Mouse (Mus musculus) megakaryocyte, embryonic 14.5 days (primary cell): ENCODE measurements around the gene Kcnj9. TPM values are rescaled to one million over a fixed set of nuclear protein-coding genes. Genes with fewer than 3 reads are reported as not detected.

Source experiments
- H3K27me3 ChIP-seq: replicated peaks from 2 replicates; pipeline ENCODE3; 2012; ENCODE audit warnings: inconsistent platforms
- H3K36me3 ChIP-seq: replicated peaks from 2 replicates; pipeline ENCODE3; 2012; ENCODE audit warnings: low read length, inconsistent platforms, mixed read lengths
- H3K4me1 ChIP-seq: 2 replicates; pipeline ENCODE4 v1.6.1; 2012; ENCODE audit warnings: inconsistent platforms
- H3K4me3 ChIP-seq: replicated peaks from 2 replicates; pipeline ENCODE3; 2012; ENCODE audit warnings: moderate library complexity, mild to moderate bottlenecking, inconsistent platforms
- H3K9me3 ChIP-seq: 2 replicates; pipeline ENCODE4 v1.6.1; 2012; ENCODE audit warnings: inconsistent platforms
- FLI1 ChIP-seq: IDR thresholded peaks from 2 replicates; pipeline ENCODE4 v1.6.1; 2012; ENCODE audit warnings: low read length, inconsistent platforms, mixed read lengths
- GATA1 ChIP-seq: IDR thresholded peaks from 3 replicates; pipeline ENCODE4 v1.6.1; 2012; ENCODE audit warnings: mixed read lengths, low read length, inconsistent platforms, borderline replicate concordance
- polyA plus RNA-seq: library from polyadenylated mRNA; stranded (reverse); fragments of >175 nt; gene quantifications from 2 replicates; pipeline ENCODE4 v1.2.3, GENCODE M21; 2012; ENCODE audit warnings: low replicate concordance; ENCODE audit not compliant: insufficient read depth

The Kcnj9 gene
- polyA plus RNA-seq, 1 experiment, result 0.13 TPM

- H3K27me3 ChIP-seq, result peaks cover 84% of the 10 kb centered on the region
- H3K9me3 ChIP-seq, result peaks cover 4% of the 10 kb centered on the region; the same call in 1 of the 2 replicates
- no peak for TF ChIP-seq FLI1
- no peak for TF ChIP-seq GATA1
These were observed 8.5 kb upstream of the Kcnj9 start for GRCm38 (mm10) chr1:172337411-172338185.

GRCm38 (mm10) chr1:172335804-172336203 lies 6.7 kb upstream of the Kcnj9 start:
- peaks cover 7% of the 10 kb centered on the region for H3K4me1 ChIP-seq
- peaks cover 4% of the 10 kb centered on the region; the same call in 1 of the 2 replicates for H3K9me3 ChIP-seq
- peaks cover 77% of the 10 kb centered on the region for H3K27me3 ChIP-seq
- no peaks in the 10 kb centered on the region for H3K36me3 ChIP-seq
- TF ChIP-seq FLI1 (no peak), GATA1 (no peak)
- no peak overlapping the region for H3K4me3 ChIP-seq

More at GRCm38 (mm10) chr1:172337411-172338185, 8.5 kb upstream of the Kcnj9 start:
- H3K4me1 ChIP-seq, result peaks cover 18% of the 10 kb centered on the region
- H3K4me3 ChIP-seq, result no peak overlapping the region
- H3K36me3 ChIP-seq, result no peaks in the 10 kb centered on the region

GRCm38 (mm10) chr1:172333512-172333911 lies 4.4 kb upstream of the Kcnj9 start:
- H3K4me3 ChIP-seq, result no peak overlapping the region
- peaks cover 3% of the 10 kb centered on the region; the same call in 1 of the 2 replicates for H3K4me1 ChIP-seq
- H3K36me3 ChIP-seq, result no peaks in the 10 kb centered on the region
- no peaks in the 10 kb centered on the region for H3K9me3 ChIP-seq
- H3K27me3 ChIP-seq, result peaks cover 79% of the 10 kb centered on the region
- TF ChIP-seq GATA1 (no peak), FLI1 (no peak)

DNA sequence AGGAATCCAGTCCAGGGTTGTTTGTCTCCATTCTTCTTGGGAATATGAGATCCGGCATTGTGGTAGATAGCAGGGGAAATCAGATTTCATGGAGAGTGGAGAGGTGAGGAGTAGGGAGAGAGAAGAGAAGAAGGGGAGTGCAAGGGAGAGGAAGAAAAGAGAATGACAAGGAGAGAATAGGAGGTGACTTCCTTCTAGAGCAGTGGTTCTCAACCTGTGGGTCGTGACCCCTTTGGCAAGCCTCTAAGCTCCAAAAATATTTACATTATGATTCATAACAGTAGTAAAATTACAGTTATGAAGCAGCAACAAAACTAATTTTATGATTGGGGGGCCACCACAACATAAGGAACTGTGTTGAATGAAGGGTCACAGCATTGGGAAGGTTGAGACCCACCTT lies 3.8 kb upstream of the Kcnj9 start:
- H3K27me3 ChIP-seq, result peaks cover 80% of the 10 kb centered on the region
- TF ChIP-seq GATA1 (no peak), FLI1 (no peak)

GRCm38 (mm10) chr1:172331422-172331947 lies 2.4 kb upstream of the Kcnj9 start:
- Histone ChIP-seq H3K27me3 (peaks cover 82% of the 10 kb centered on the region), H3K4me3 (no peak overlapping the region), H3K36me3 (no peaks in the 10 kb centered on the region), H3K9me3 (peaks cover 3% of the 10 kb centered on the region), H3K4me1 (peaks cover 5% of the 10 kb centered on the region)
- no peak for TF ChIP-seq GATA1
- no peak for TF ChIP-seq FLI1

More for the DNA sequence above, 3.8 kb upstream of the Kcnj9 start:
- Histone ChIP-seq H3K4me3 (no peak overlapping the region), H3K9me3 (no peaks in the 10 kb centered on the region), H3K36me3 (no peaks in the 10 kb centered on the region), H3K4me1 (peaks cover 3% of the 10 kb centered on the region; the same call in 1 of the 2 replicates)

GRCm38 (mm10) chr1:172329616-172330015 lies 498 bp upstream of the Kcnj9 start:
- peaks cover 4% of the 10 kb centered on the region for H3K9me3 ChIP-seq
- peaks cover 79% of the 10 kb centered on the region for H3K27me3 ChIP-seq
- TF ChIP-seq FLI1 (no peak), GATA1 (no peak)
- no peak overlapping the region for H3K4me3 ChIP-seq
- H3K4me1 ChIP-seq, result peaks cover 17% of the 10 kb centered on the region
- H3K36me3 ChIP-seq, result no peaks in the 10 kb centered on the region

- Histone ChIP-seq H3K9me3 (peaks cover 4% of the 10 kb centered on the region), H3K4me3 (no peak overlapping the region), H3K27me3 (peaks cover 69% of the 10 kb centered on the region), H3K36me3 (no peaks in the 10 kb centered on the region), H3K4me1 (peaks cover 17% of the 10 kb centered on the region)
- TF ChIP-seq GATA1 (no peak), FLI1 (no peak)
These were observed 657 bp downstream of the Kcnj9 start for GRCm38 (mm10) chr1:172328461-172328860.

- peaks cover 4% of the 10 kb centered on the region for H3K9me3 ChIP-seq
- TF ChIP-seq GATA1 (no peak), FLI1 (no peak)
- peaks cover under 1% of the 10 kb centered on the region for H3K36me3 ChIP-seq
- H3K27me3 ChIP-seq, result peaks cover 67% of the 10 kb centered on the region
- H3K4me3 ChIP-seq, result no peak overlapping the region
- H3K4me1 ChIP-seq, result peaks cover 17% of the 10 kb centered on the region
These were observed 1.1 kb downstream of the Kcnj9 start for GRCm38 (mm10) chr1:172328041-172328440.

GRCm38 (mm10) chr1:172327206-172328001 lies 1.7 kb downstream of the Kcnj9 start:
- H3K36me3 ChIP-seq, result peaks cover 6% of the 10 kb centered on the region
- no peak overlapping the region for H3K4me3 ChIP-seq
- H3K27me3 ChIP-seq, result peaks cover 68% of the 10 kb centered on the region
- H3K9me3 ChIP-seq, result peaks cover 4% of the 10 kb centered on the region
- peaks cover 17% of the 10 kb centered on the region for H3K4me1 ChIP-seq
- TF ChIP-seq FLI1, result no peak
- no peak for TF ChIP-seq GATA1

DNA sequence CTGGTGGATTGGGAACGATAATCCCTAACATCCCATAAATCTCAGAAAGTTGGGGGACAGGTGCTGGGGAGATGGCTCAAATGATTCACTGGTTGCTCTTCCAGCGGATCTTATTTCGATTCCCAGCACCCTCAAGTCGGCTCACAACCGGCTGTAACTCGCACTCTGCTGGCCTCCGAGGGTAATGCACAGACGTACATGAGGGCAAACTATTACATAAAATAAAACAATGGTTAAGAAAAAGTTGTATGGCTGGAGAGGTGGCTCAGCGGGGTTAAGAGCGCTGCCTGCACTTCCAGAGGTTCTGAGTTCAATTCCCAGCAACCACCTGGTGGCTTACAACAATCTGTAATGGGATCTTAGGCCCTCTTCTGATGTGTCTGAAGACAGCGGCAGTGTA lies 2.4 kb downstream of the Kcnj9 start:
- peaks cover 69% of the 10 kb centered on the region for H3K27me3 ChIP-seq
- peaks cover 6% of the 10 kb centered on the region for H3K36me3 ChIP-seq
- H3K9me3 ChIP-seq, result peaks cover 4% of the 10 kb centered on the region
- TF ChIP-seq FLI1, result no peak
- no peak for TF ChIP-seq GATA1
- peaks cover 17% of the 10 kb centered on the region for H3K4me1 ChIP-seq
- H3K4me3 ChIP-seq, result peak overlapping the region; percentile 92
